15 mouse cellular contexts compared by ENCODE assay signal in genomic region chr9:74058269-74058871, GRCm38 (mm10). TPM values are rescaled to one million over a fixed set of nuclear protein-coding genes. Genes with fewer than 3 reads are reported as not detected.
DNase-seq lines count a peak whose midpoint lies in the region; ATAC-seq and TF ChIP-seq lines count a peak whose summit lies in the region.
"Had no signal": no experiment of that assay in that cellular context is flagged by ENCODE, and none has a peak within 500 bp of the region (broad histone marks: within the 10 kb centered on the region; RNA-seq: fewer than 3 reads in every experiment).

No protein-coding gene starts in this region.

- DNase-seq in heart, postnatal 36 days: no peak
- DNase-seq in kidney, adult 18-20 months: peak; percentile 45
- DNase-seq in kidney, postnatal 4 days: no peak
- peak; percentile 59 for DNase-seq in hindbrain, postnatal 0 days (ENCODE audit: low spot score)
- no peak for DNase-seq in c-Kit-positive CD71-positive TER-119-positive erythroid progenitor cells, embryonic 14.5 days (ENCODE audit: low spot score)
- DNase-seq: cerebellum, adult 2 months; gastrocnemius, postnatal 10 days; lung, postnatal 4 days had no signal

- H3K36me3 ChIP-seq in heart, embryonic 14.5 days (ENCODE audit: control insufficient read depth, insufficient read depth, low read length): no peaks in the 10 kb centered on the region
- H3K36me3 ChIP-seq in hindbrain, postnatal 0 days (ENCODE audit: insufficient read depth, low read length): no peaks in the 10 kb centered on the region
- H3K36me3 ChIP-seq in midbrain, embryonic 15.5 days (replicated peaks): no peaks in the 10 kb centered on the region
- H3K36me3 ChIP-seq: forebrain, embryonic 15.5 days; G1E; limb, embryonic 13.5 days had no signal

- no peak overlapping the region for H3K9ac ChIP-seq in heart, embryonic 14.5 days (ENCODE audit: low read length)
- no peak overlapping the region for H3K9ac ChIP-seq in hindbrain, postnatal 0 days (replicated peaks; ENCODE audit: low read length)
- no peak overlapping the region for H3K9ac ChIP-seq in midbrain, embryonic 15.5 days
- H3K9ac ChIP-seq: forebrain, embryonic 15.5 days; limb, embryonic 13.5 days had no signal

- 11% methylated on average over 5 of the region's 5 CpGs for WGBS in heart, embryonic 14.5 days
- 25% methylated on average over 5 of the region's 5 CpGs for WGBS in hindbrain, postnatal 0 days
- WGBS in midbrain, embryonic 15.5 days: 35% methylated on average over 5 of the region's 5 CpGs

- peaks cover 5 to 9% of the 10 kb centered on the region in 2 experiments; a peak in 3 of 4 replicates for H3K4me1 ChIP-seq in heart, embryonic 14.5 days (ENCODE audit: control insufficient read depth in 2 of 2, insufficient read depth in 2 of 2, low read length in 2 of 2)
- 0 out of 2 replicates have a peak, but pooled peaks cover 4% of the 10 kb centered on the region for H3K4me1 ChIP-seq in hindbrain, postnatal 0 days (ENCODE audit: insufficient read depth, low read length)
- peaks cover 21% of the 10 kb centered on the region for H3K4me1 ChIP-seq in midbrain, embryonic 15.5 days
- H3K4me1 ChIP-seq: limb, embryonic 13.5 days had no signal

- no peak overlapping the region for H3K4me3 ChIP-seq in heart, embryonic 14.5 days (ENCODE audit: control insufficient read depth in 1 of 2, insufficient read depth in 1 of 2, low read depth in 1 of 2, low read length in 2 of 2)
- no peak overlapping the region for H3K4me3 ChIP-seq in hindbrain, postnatal 0 days (ENCODE audit: low read length)
- no peak overlapping the region for H3K4me3 ChIP-seq in midbrain, embryonic 15.5 days
- H3K4me3 ChIP-seq: forebrain, embryonic 15.5 days; left cerebral cortex, adult 2 months; limb, embryonic 13.5 days had no signal

- intact Hi-C loops in heart, postnatal 36 days (cut with DNase I): no loop called here

- H3K27me3 ChIP-seq in heart, embryonic 14.5 days (ENCODE audit: control insufficient read depth, insufficient read depth, low read length): no peaks in the 10 kb centered on the region
- no peaks in the 10 kb centered on the region for H3K27me3 ChIP-seq in hindbrain, postnatal 0 days (ENCODE audit: insufficient read depth, low read length)
- H3K27me3 ChIP-seq in midbrain, embryonic 15.5 days (replicated peaks): no peaks in the 10 kb centered on the region
- H3K27me3 ChIP-seq: forebrain, embryonic 15.5 days; limb, embryonic 13.5 days had no signal

- no peaks in the 10 kb centered on the region for H3K9me3 ChIP-seq in heart, embryonic 14.5 days (ENCODE audit: control insufficient read depth, low read length)
- H3K9me3 ChIP-seq in hindbrain, postnatal 0 days (ENCODE audit: low read length): no peaks in the 10 kb centered on the region
- H3K9me3 ChIP-seq in midbrain, embryonic 15.5 days: no peaks in the 10 kb centered on the region
- H3K9me3 ChIP-seq: forebrain, embryonic 15.5 days; limb, embryonic 13.5 days had no signal

- 0 out of 2 replicates have a peak overlapping the region, but pooled peaks have one; percentile 19 for H3K4me2 ChIP-seq in heart, embryonic 14.5 days (ENCODE audit: low read length)
- no peak overlapping the region for H3K4me2 ChIP-seq in hindbrain, postnatal 0 days (ENCODE audit: low read depth, low read length)
- H3K4me2 ChIP-seq in midbrain, embryonic 15.5 days: no peak overlapping the region
- H3K4me2 ChIP-seq: forebrain, embryonic 15.5 days; limb, embryonic 13.5 days had no signal

- TF ChIP-seq CTCF in hindbrain, postnatal 0 days (IDR thresholded peaks at IDR 0.05; ENCODE audit: low read depth): no peak

- H3K27ac ChIP-seq in heart, embryonic 14.5 days (replicated peaks in 1 of 2; ENCODE audit: control insufficient read depth in 1 of 2, insufficient read depth in 1 of 2, low read depth in 2 of 2, low read length in 2 of 2): peak overlapping the region in 1 of 2 experiments; percentile 56; a peak in 3 of 4 replicates
- H3K27ac ChIP-seq in hindbrain, postnatal 0 days: no peak overlapping the region
- peak overlapping the region; percentile 58 for H3K27ac ChIP-seq in midbrain, embryonic 15.5 days
- H3K27ac ChIP-seq: forebrain, embryonic 15.5 days; left cerebral cortex, adult 2 months; limb, embryonic 13.5 days had no signal

- ATAC-seq in heart, embryonic 14.5 days (ENCODE audit: insufficient number of reproducible peaks, insufficient read depth, low FRiP score, low read depth): peak; percentile 56; the same call in 1 of the 2 replicates
- ATAC-seq in hindbrain, postnatal 0 days: peak; percentile 21; the same call in 1 of the 2 replicates
- peak; percentile 51; the same call in 1 of the 2 replicates for ATAC-seq in midbrain, embryonic 15.5 days (replicated peaks)
- ATAC-seq: forebrain, embryonic 15.5 days had no signal

RNA-seq across cellular contexts. Expression of gene Wdr72, which starts 51.8 kb away (rescaled TPM):
- 2.1 and 2.3 TPM in 2 replicates for polyA plus RNA-seq in heart, embryonic 14.5 days (2014; fragmentation: Nextera tagmentation; extraction: Ambion mirVana)
- under 1 TPM; 0.14 to 0.16 TPM for total RNA-seq in heart, postnatal 36 days (2021)
- total RNA-seq in hindbrain, postnatal 0 days (2014; rRNA removed): 0.25 and 0.58 TPM in 2 replicates
- polyA plus RNA-seq in hindbrain, postnatal 0 days (2015; fragmentation: Nextera tagmentation; extraction: Ambion mirVana): 1.1 and 1.2 TPM in 2 replicates
- polyA plus RNA-seq in midbrain, embryonic 15.5 days (2015; fragmentation: Nextera tagmentation; extraction: Ambion mirVana): 0.35 and 0.61 TPM in 2 replicates
- total RNA-seq: monocyte, adult 5-6 weeks had no signal
- polyA plus RNA-seq: G1E had no signal

Comparison
In these comparisons a context has a peak if more than half of its experiments do, and no peak if none do; other contexts are left out.
1. DNase-seq: peak in kidney, adult 18-20 months (single experiment) and hindbrain, postnatal 0 days (single experiment); none in heart, postnatal 36 days (0 of 2), kidney, postnatal 4 days (0 of 2) and c-Kit-positive CD71-positive TER-119-positive erythroid progenitor cells, embryonic 14.5 days (single experiment).
2. Peak in every context shown above with its lines, with median percentiles within 50 percentile points of each other: ATAC-seq.